Mouse (Mus musculus) liver, postnatal 0 days (tissue): Measurements from ENCODE around the gene Usf1.

Source experiments
- CTCF ChIP-seq: sonication (generic); IDR thresholded peaks from 2 replicates; pipeline ENCODE4 v1.5.1; 2016; ENCODE audit warnings: antibody characterized with exemption, low read depth
- EP300 ChIP-seq: IDR thresholded peaks from 2 replicates; pipeline ENCODE4 v1.6.1; 2016; ENCODE audit warnings: antibody characterized with exemption, low read depth, mild to moderate bottlenecking

- TF ChIP-seq CTCF (peak; percentile 28), EP300 (no peak)
Observed at GRCm38 (mm10) chr1:171382096-171382620, 29.0 kb upstream of the Usf1 start.
